Mouse (Mus musculus) cerebellum, postnatal 14 days (tissue): ENCODE measurements at regions not wholly inside any gene's neighbourhood (a gene's known extent, or its start where the extent isn't known, plus 50 kb on each side); places are given as distances from the start of the nearest gene placed in this dataset.

Source experiments
- DNase-seq, 2 experiments: peaks; one replicate each; pipeline ENCODE4 v3.0.0; 2021; ENCODE audit warnings: mixed read lengths in 2 of 2

DNA sequence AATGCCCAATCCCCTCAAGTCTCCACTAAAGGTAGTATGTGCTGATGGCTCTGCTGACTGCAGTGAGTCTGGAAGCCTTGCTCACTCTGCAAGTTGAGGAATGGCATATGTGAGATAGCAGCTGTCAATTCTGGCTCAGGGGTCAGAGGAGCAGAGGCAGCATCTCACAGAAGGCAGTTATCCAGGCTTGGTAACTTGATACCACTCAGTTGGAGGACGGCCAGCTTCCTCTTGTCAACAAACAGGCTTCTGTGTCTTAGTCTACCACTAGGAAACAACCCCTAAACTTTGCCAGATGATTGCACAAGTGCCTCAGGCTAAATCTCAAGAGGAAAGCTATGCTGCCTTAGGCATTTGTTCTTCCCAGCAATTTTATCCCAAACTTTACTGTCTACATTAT is 55.7 kb upstream of the Gabre start:
- DNase-seq: peak; percentile 1

DNA sequence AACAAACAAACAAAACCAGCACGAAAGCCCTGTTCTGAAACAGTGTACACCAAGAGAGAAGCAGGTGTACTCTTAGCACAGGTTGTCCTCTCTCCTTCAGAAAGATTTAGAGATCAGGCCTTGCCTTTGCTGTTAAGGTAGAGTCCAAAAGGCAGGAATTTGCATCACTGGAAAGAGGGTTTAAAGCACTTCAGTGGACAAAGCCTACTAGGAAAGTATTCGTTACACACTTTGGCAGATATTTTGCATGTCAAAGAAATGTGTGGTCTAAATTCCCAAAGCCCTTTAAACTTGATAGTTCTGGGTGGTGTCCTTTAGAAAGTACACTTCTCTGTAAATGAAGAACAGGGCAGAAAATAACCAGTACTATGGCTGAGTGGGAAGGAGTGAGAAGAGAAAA is 54.2 kb upstream of the Gabre start:
- no peak for DNase-seq
